Mouse (Mus musculus): ENCODE measurements around the gene Hbp1.

DNA sequence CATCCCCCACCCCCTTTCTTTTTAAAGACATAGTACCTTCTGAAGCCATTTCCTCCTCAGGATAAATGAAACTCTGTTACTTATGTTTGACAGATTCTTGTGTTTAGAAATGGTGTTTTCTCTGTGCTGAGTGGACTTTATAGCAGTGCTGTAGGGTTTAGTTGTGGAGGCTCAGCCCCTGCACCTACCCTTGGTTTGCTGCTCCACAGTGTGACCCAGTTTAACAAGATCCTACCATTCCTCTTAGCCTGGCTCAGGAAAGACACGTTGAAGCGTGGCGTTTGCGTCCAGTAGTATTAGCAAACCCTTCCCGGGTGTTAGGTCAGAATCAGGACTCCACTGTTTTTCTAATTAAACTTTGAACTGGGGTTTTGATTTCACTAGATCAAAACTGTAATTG is 54.0 kb downstream of the Hbp1 start:
- no peak for TF ChIP-seq CTCF (conservative IDR thresholded peaks at IDR 0.05; ENCODE audit: low read length)
- no peak for TF ChIP-seq NANOG (IDR thresholded peaks at IDR 0.05; ENCODE audit: borderline replicate concordance, low read length)

Data from E14TG2a.4 (cell line).